Comparison of ENCODE assay signal across 9 mouse cellular contexts in the genomic region with DNA sequence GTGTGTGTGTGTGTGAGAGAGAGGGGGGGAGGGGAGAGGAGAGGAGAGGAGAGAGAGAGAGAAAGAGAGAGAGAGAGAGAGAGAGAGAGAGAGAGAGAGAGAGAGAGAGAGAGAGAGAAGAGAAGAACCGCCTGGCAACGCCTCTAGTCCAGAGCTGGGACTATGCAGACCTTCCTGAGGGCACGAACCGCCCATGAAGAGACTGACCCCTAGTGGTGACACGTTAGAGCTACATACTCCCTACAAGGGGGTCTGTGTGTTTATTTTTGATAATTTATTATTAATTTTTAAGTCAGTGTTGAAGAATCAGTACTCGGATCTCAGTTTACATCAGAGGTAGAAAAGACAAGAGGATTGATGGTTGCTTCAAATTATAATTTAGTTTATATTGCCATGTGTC.
DNase-seq lines count a peak whose midpoint lies in the region; ATAC-seq and TF ChIP-seq lines count a peak whose summit lies in the region.
"Had no signal": no experiment of that assay in that cellular context is flagged by ENCODE, and none has a peak within 500 bp of the region (broad histone marks: within the 10 kb centered on the region; RNA-seq: fewer than 3 reads in every experiment).

No protein-coding gene starts in this region.

- ATAC-seq in erythroblast, adult 5-6 weeks (replicated peaks; ENCODE audit: low FRiP score, poor library complexity, severe bottlenecking): peak; percentile 72; the same call in 1 of the 2 replicates
- ATAC-seq in intestine, embryonic 16.5 days: peak; percentile 83

- 13% methylated on average over 6 of the region's 6 CpGs for WGBS in intestine, embryonic 16.5 days

- no peak overlapping the region for H3K27ac ChIP-seq in intestine, embryonic 16.5 days (ENCODE audit: low read length)
- H3K27ac ChIP-seq: heart, embryonic 13.5 days had no signal

- TF ChIP-seq POLR2A in brain, embryonic 14.5 days (IDR thresholded peaks at IDR 0.05; ENCODE audit: borderline replicate concordance, extremely low read depth, insufficient read depth, insufficient read length, poor library complexity, severe bottlenecking): no peak

- H3K9ac ChIP-seq in intestine, embryonic 16.5 days (ENCODE audit: low read depth, low read length): no peak overlapping the region
- H3K9ac ChIP-seq: heart, embryonic 13.5 days had no signal

- H3K4me2 ChIP-seq in intestine, embryonic 16.5 days (ENCODE audit: low read depth, low read length): no peak overlapping the region
- H3K4me2 ChIP-seq: heart, embryonic 13.5 days had no signal

- no peak overlapping the region for H3K4me3 ChIP-seq in intestine, embryonic 16.5 days (ENCODE audit: low read length)
- H3K4me3 ChIP-seq: heart, embryonic 13.5 days had no signal

- H3K4me1 ChIP-seq in intestine, embryonic 16.5 days (ENCODE audit: control insufficient read depth, insufficient read depth, low read length): no peaks in the 10 kb centered on the region
- H3K4me1 ChIP-seq: heart, embryonic 13.5 days had no signal

- DNase-seq in urinary bladder, postnatal 25 days (ENCODE audit: low spot score): peak; percentile 27
- DNase-seq in urinary bladder, adult 18-20 months (ENCODE audit: low spot score in 2 of 2): no peak
- peak; percentile 83 for DNase-seq in brain, embryonic 14.5 days (ENCODE audit: low read depth)
- DNase-seq in lung, postnatal 10 days: peak; percentile 73
- peak; percentile 42 for DNase-seq in skeletal muscle tissue, adult 2 months (ENCODE audit: low read depth, low spot score)
- DNase-seq in layer of hippocampus, adult 9-10 months (ENCODE audit: low spot score): no peak

- H3K36me3 ChIP-seq in intestine, embryonic 16.5 days (ENCODE audit: control insufficient read depth, insufficient read depth, low read length): peaks cover 11% of the 10 kb centered on the region

- H3K27me3 ChIP-seq in intestine, embryonic 16.5 days (replicated peaks; ENCODE audit: control insufficient read depth, insufficient read depth, low read length): no peaks in the 10 kb centered on the region
- H3K27me3 ChIP-seq: heart, embryonic 13.5 days had no signal

- TF ChIP-seq CTCF in brain, embryonic 14.5 days (IDR thresholded peaks at IDR 0.05; ENCODE audit: borderline replicate concordance, extremely low read depth, insufficient read depth, insufficient read length): peak; percentile 85

- H3K9me3 ChIP-seq in intestine, embryonic 16.5 days (ENCODE audit: control insufficient read depth, low read length): no peaks in the 10 kb centered on the region

Comparison
In these comparisons a context has a peak if more than half of its experiments do, and no peak if none do; other contexts are left out.
1. DNase-seq: peak in urinary bladder, postnatal 25 days (single experiment), brain, embryonic 14.5 days (single experiment), lung, postnatal 10 days (single experiment) and skeletal muscle tissue, adult 2 months (single experiment); none in urinary bladder, adult 18-20 months (0 of 2) and layer of hippocampus, adult 9-10 months (single experiment).